Mouse (Mus musculus): Measurements from ENCODE around the gene Myo18b. TPM values are rescaled to one million over a fixed set of nuclear protein-coding genes. Genes with fewer than 3 reads are reported as not detected.

Myo18b gene
- total RNA-seq, 2 experiments from 2014 or later = 242 to 244 TPM

GRCm38 (mm10) chr5:112877391-112878115, 18.6 kb downstream of the Myo18b start:
- no peak for DNase-seq
- intact Hi-C loops (cut with DNase I) = loop anchor here (10.0 kb wide), 1 partner anchor 287 kb away; no protein-coding TSS in a partner anchor

- peak; percentile 33 to 48 for DNase-seq
Observed at GRCm38 (mm10) chr5:112876846-112877390, 19.2 kb downstream of the Myo18b start.

GRCm38 (mm10) chr5:112872999-112873398, 23.2 kb downstream of the Myo18b start:
- intact Hi-C loops (cut with DNase I) = loop anchor here (10.0 kb wide), 1 partner anchor 292 kb away; no protein-coding TSS in a partner anchor
- no peak for DNase-seq

More at GRCm38 (mm10) chr5:112876846-112877390, 19.2 kb downstream of the Myo18b start:
- intact Hi-C loops (cut with DNase I) = loop anchor here (10.0 kb wide), 1 partner anchor 288 kb away; no protein-coding TSS in a partner anchor

- intact Hi-C loops (cut with DNase I) = loop anchor here (1.0 to 10.0 kb wide), 3 partner anchors 144 to 294 kb away; partner anchors contain the start of gene Grk3
- peak; percentile 77 to 83 for DNase-seq
Observed at GRCm38 (mm10) chr5:112870729-112871128, 25.4 kb downstream of the Myo18b start.

GRCm38 (mm10) chr5:112868620-112869019, 27.5 kb downstream of the Myo18b start:
- no peak for DNase-seq
- intact Hi-C loops (cut with DNase I) = loop anchor here (10.0 kb wide), 1 partner anchor 394 kb away; no protein-coding TSS in a partner anchor

GRCm38 (mm10) chr5:112864719-112865367, 31.3 kb downstream of the Myo18b start:
- intact Hi-C loops (cut with DNase I) = loop anchor here (1.0 to 10.0 kb wide), 2 partner anchors 390 to 432 kb away; no protein-coding TSS in a partner anchor
- DNase-seq = peak in 1 of 2 experiments; percentile 51

GRCm38 (mm10) chr5:112859379-112860035, 36.7 kb downstream of the Myo18b start:
- intact Hi-C loops (cut with DNase I) = loop anchor here (10.0 kb wide), 1 partner anchor 385 kb away; no protein-coding TSS in a partner anchor
- DNase-seq = no peak

- intact Hi-C loops (cut with DNase I) = no loop called here
Observed at GRCm38 (mm10) chr5:112853179-112853578, 43.0 kb downstream of the Myo18b start.

GRCm38 (mm10) chr5:112851389-112851788, 44.8 kb downstream of the Myo18b start:
- DNase-seq = no peak
- intact Hi-C loops (cut with DNase I) = no loop called here

More at GRCm38 (mm10) chr5:112853179-112853578, 43.0 kb downstream of the Myo18b start:
- peak; percentile 78 for DNase-seq

- DNase-seq = peak; percentile 35 to 55
- intact Hi-C loops (cut with DNase I) = no loop called here
Observed at GRCm38 (mm10) chr5:112848586-112849280, 47.4 kb downstream of the Myo18b start.

- intact Hi-C loops (cut with DNase I) = no loop called here
- DNase-seq = no peak
Observed at GRCm38 (mm10) chr5:112847985-112848542, 48.1 kb downstream of the Myo18b start.

- intact Hi-C loops (cut with DNase I) = no loop called here
- no peak for DNase-seq
Observed at GRCm38 (mm10) chr5:112846146-112846545, 50.0 kb downstream of the Myo18b start.

- no peak for DNase-seq
- intact Hi-C loops (cut with DNase I) = no loop called here
Observed at GRCm38 (mm10) chr5:112844460-112844859, 51.7 kb downstream of the Myo18b start.

- intact Hi-C loops (cut with DNase I) = no loop called here
- no peak for DNase-seq
Observed at GRCm38 (mm10) chr5:112843676-112844257, 52.4 kb downstream of the Myo18b start.

- no peak for DNase-seq
- intact Hi-C loops (cut with DNase I) = no loop called here
Observed at GRCm38 (mm10) chr5:112842696-112843095, 53.5 kb downstream of the Myo18b start.

GRCm38 (mm10) chr5:112841850-112842249, 54.3 kb downstream of the Myo18b start:
- no peak for DNase-seq

GRCm38 (mm10) chr5:112834896-112835295, 61.3 kb downstream of the Myo18b start:
- DNase-seq = no peak
- intact Hi-C loops (cut with DNase I) = no loop called here

More at GRCm38 (mm10) chr5:112841850-112842249, 54.3 kb downstream of the Myo18b start:
- intact Hi-C loops (cut with DNase I) = no loop called here

- intact Hi-C loops (cut with DNase I) = no loop called here
- DNase-seq = no peak
Observed at GRCm38 (mm10) chr5:112833866-112834265, 62.3 kb downstream of the Myo18b start.
